Mouse (Mus musculus) spleen, adult 2 months (tissue): ENCODE measurements around the gene Aldh1b1. TPM values are rescaled to one million over a fixed set of nuclear protein-coding genes. Genes with fewer than 3 reads are reported as not detected.

Experiments used
- DNase-seq, 2 experiments: peaks; one replicate each; pipeline versions ENCODE4 v3.0.0 to v3.0.0-alpha.2; 2012 to 2021; ENCODE audit warnings: low spot score in 2 of 2, low read depth in 1 of 2
- H3K27ac ChIP-seq: fragments of 200-500 bp; 2 replicates; pipeline ENCODE4 v1.5.1; 2012; ENCODE audit warnings: low read length, inconsistent platforms; ENCODE audit not compliant: insufficient read depth
- H3K27me3 ChIP-seq: fragments of 200-500 bp; 2 replicates; pipeline ENCODE4 v1.6.1; 2012; ENCODE audit warnings: mild to moderate bottlenecking, moderate library complexity, low read length, inconsistent platforms; ENCODE audit not compliant: control insufficient read depth, insufficient read depth
- H3K36me3 ChIP-seq: fragments of 200-500 bp; 2 replicates; pipeline ENCODE4 v1.6.1; 2012; ENCODE audit warnings: mild to moderate bottlenecking, low read length, inconsistent platforms; ENCODE audit not compliant: control insufficient read depth, insufficient read depth
- H3K4me1 ChIP-seq: fragments of 200-500 bp; 2 replicates; pipeline ENCODE4 v1.6.1; 2011; ENCODE audit warnings: inconsistent platforms; ENCODE audit not compliant: control insufficient read depth, insufficient read depth, insufficient read length
- H3K4me3 ChIP-seq: fragments of 200-500 bp; 2 replicates; pipeline ENCODE4 v1.5.1; 2011; ENCODE audit warnings: mild to moderate bottlenecking, inconsistent platforms; ENCODE audit not compliant: insufficient read depth, insufficient read length; ENCODE audit errors: extremely low read depth
- CTCF ChIP-seq: fragments of 200-500 bp; IDR thresholded peaks from 2 replicates; pipeline ENCODE4 v1.5.1; 2011; ENCODE audit warnings: mild to moderate bottlenecking, inconsistent platforms; ENCODE audit not compliant: insufficient read depth, insufficient read length, insufficient replicate concordance; ENCODE audit errors: extremely low read depth
- POLR2A ChIP-seq: fragments of 200-500 bp; IDR thresholded peaks from 2 replicates; pipeline ENCODE4 v1.6.1; 2011; ENCODE audit warnings: low read depth, low read length, inconsistent platforms
- WGBS: fragments of 180-500 bp; shearing (Covaris S2); methylation state at CpG from one replicate; pipeline ENCODE4 v1.1.7; 2018; 5-methylcytosine and 5-hydroxymethylcytosine counted together
- polyA plus RNA-seq: library from polyadenylated mRNA; depleted of rRNA; stranded (reverse); fragments of >200 nt; gene quantifications from 2 replicates; pipeline ENCODE4 v1.2.3, GENCODE M21; 2012

The Aldh1b1 gene
- polyA plus RNA-seq, 1 experiment: 5.5 TPM

GRCm38 (mm10) chr4:45795191-45795811 lies 3.5 kb upstream of the Aldh1b1 start:
- Histone ChIP-seq H3K4me1 (peaks cover 6% of the 10 kb centered on the region; the same call in 1 of the 2 replicates), H3K27me3 (no peaks in the 10 kb centered on the region), H3K27ac (peak overlapping the region; percentile 67), H3K36me3 (no peaks in the 10 kb centered on the region), H3K4me3 (peak overlapping the region; percentile 36; the same call in 1 of the 2 replicates)
- WGBS: 2% methylated on average over 12 of the region's 12 CpGs
- DNase-seq: peak in 1 of 2 experiments; percentile 6
- no peak for TF ChIP-seq POLR2A
- no peak for TF ChIP-seq CTCF

- Histone ChIP-seq H3K27me3 (no peaks in the 10 kb centered on the region), H3K4me3 (no peak overlapping the region), H3K27ac (no peak overlapping the region), H3K4me1 (peaks cover 6% of the 10 kb centered on the region; the same call in 1 of the 2 replicates), H3K36me3 (no peaks in the 10 kb centered on the region)
- DNase-seq: no peak
- TF ChIP-seq CTCF (no peak), POLR2A (no peak)
- WGBS: 83% methylated on average over 5 of the region's 5 CpGs
These were observed 2.1 kb upstream of the Aldh1b1 start for GRCm38 (mm10) chr4:45796760-45797159.

- H3K27me3 ChIP-seq: no peaks in the 10 kb centered on the region
- H3K4me1 ChIP-seq: peaks cover 6% of the 10 kb centered on the region; the same call in 1 of the 2 replicates
- peaks cover 7% of the 10 kb centered on the region for H3K36me3 ChIP-seq
- WGBS: 35% methylated on average over 3 of the region's 3 CpGs
- no peak for TF ChIP-seq CTCF
- no peak overlapping the region for H3K27ac ChIP-seq
- no peak for DNase-seq
- H3K4me3 ChIP-seq: no peak overlapping the region
These were observed 1.2 kb downstream of the Aldh1b1 start for GRCm38 (mm10) chr4:45799956-45800537.

GRCm38 (mm10) chr4:45802900-45803299 lies 4.1 kb downstream of the Aldh1b1 start:
- 92% methylated on average over 14 of the region's 14 CpGs for WGBS
- no peak for TF ChIP-seq CTCF
- TF ChIP-seq POLR2A: no peak
- DNase-seq: no peak
- Histone ChIP-seq H3K4me1 (peaks cover 6% of the 10 kb centered on the region; the same call in 1 of the 2 replicates), H3K36me3 (peaks cover 7% of the 10 kb centered on the region), H3K27me3 (no peaks in the 10 kb centered on the region), H3K27ac (no peak overlapping the region), H3K4me3 (no peak overlapping the region)

GRCm38 (mm10) chr4:45808034-45808433 lies 9.2 kb downstream of the Aldh1b1 start:
- no peak for TF ChIP-seq POLR2A
- no peak for TF ChIP-seq CTCF
- DNase-seq: no peak
- H3K27me3 ChIP-seq: no peaks in the 10 kb centered on the region
- no peak overlapping the region for H3K4me3 ChIP-seq
- H3K36me3 ChIP-seq: peaks cover 2% of the 10 kb centered on the region
- no peaks in the 10 kb centered on the region for H3K4me1 ChIP-seq
- 69% methylated on average over 7 of the region's 7 CpGs for WGBS
- no peak overlapping the region for H3K27ac ChIP-seq

GRCm38 (mm10) chr4:45811250-45811649 lies 12.4 kb downstream of the Aldh1b1 start:
- no peak for DNase-seq
- Histone ChIP-seq H3K27ac (no peak overlapping the region), H3K4me1 (no peaks in the 10 kb centered on the region), H3K36me3 (no peaks in the 10 kb centered on the region), H3K4me3 (no peak overlapping the region), H3K27me3 (no peaks in the 10 kb centered on the region)
- 69% methylated on average over 8 of the region's 8 CpGs for WGBS
- TF ChIP-seq POLR2A (no peak), CTCF (no peak)

GRCm38 (mm10) chr4:45815542-45815941 lies 16.7 kb downstream of the Aldh1b1 start:
- Histone ChIP-seq H3K36me3 (no peaks in the 10 kb centered on the region), H3K4me3 (no peak overlapping the region), H3K4me1 (peaks cover 2% of the 10 kb centered on the region; the same call in 1 of the 2 replicates), H3K27me3 (no peaks in the 10 kb centered on the region), H3K27ac (no peak overlapping the region)
- TF ChIP-seq POLR2A (no peak), CTCF (peak; percentile 36; the same call in 1 of the 2 replicates)
- DNase-seq: peak in 1 of 2 experiments; percentile 21
- 60% methylated on average over 7 of the region's 7 CpGs for WGBS
